Mouse (Mus musculus) heart, adult 2 months (tissue): Measurements from ENCODE around the gene Qrfp.

ENCODE experiments used
- CTCF ChIP-seq: fragments of 200-600 bp; IDR thresholded peaks from 2 replicates; pipeline ENCODE4 v1.8.1; 2022; ENCODE audit warnings: antibody characterized with exemption, mild to moderate bottlenecking, moderate library complexity
- EP300 ChIP-seq: fragments of 200-500 bp; IDR thresholded peaks from 2 replicates; pipeline ENCODE4 v1.6.1; 2011; ENCODE audit warnings: low read depth, low read length, control low read depth; ENCODE audit not compliant: insufficient read depth
- POLR2A ChIP-seq: fragments of 200-500 bp; IDR thresholded peaks from 2 replicates; pipeline ENCODE4 v1.6.1; 2011; ENCODE audit warnings: mild to moderate bottlenecking, low read depth, low read length, control low read depth; ENCODE audit not compliant: insufficient read depth

- TF ChIP-seq CTCF (no peak), POLR2A (no peak), EP300 (no peak)
These were observed 52.9 kb downstream of the Qrfp start for GRCm38 (mm10) chr2:31757472-31757871.
